Mouse (Mus musculus): ENCODE data around the gene Iqcf3.

Iqcf3 gene

GRCm38 (mm10) chr9:106461026-106461415, 100.4 kb downstream of the Iqcf3 start:
- in situ Hi-C loops (cut with MboI; ENCODE audit: low pct_unique_long_range_greater_than_20kb in 1 of 2, low sequenced_read_pairs in 2 of 2, unreplicated experiment in 1 of 2) = no loop called here

DNA sequence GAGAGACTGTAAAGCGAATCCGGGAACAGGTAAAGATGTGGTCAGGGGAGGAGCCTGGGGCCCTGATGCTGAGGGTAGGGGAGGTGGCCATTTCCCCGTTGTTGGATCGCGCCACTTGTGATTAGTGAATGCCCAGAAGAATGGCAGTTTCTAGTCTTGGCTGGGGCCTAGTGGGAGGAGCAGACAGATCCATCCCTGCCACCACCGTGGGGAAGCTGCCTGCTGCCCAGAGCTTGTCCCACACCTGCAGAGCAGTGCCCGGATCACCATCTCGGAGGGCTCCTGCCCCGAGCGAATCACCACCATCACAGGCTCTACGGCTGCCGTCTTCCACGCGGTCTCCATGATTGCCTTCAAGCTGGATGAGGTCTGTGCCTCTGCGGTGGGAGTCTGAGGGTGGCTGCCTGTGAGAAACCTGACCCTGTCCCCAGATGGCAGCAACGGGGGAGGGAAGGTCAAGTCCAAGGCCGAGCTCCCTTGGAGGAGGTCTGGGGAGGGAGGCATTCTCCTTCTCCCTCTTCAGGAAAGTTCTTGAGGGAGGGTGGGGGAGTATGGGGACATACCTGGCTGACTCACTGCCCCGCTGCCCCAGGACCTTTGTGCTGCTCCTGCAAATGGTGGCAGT, 100.9 kb downstream of the Iqcf3 start:
- in situ Hi-C loops (cut with MboI; ENCODE audit: low pct_unique_long_range_greater_than_20kb in 1 of 2, low sequenced_read_pairs in 2 of 2, unreplicated experiment in 1 of 2) = no loop called here

GRCm38 (mm10) chr9:106459946-106460345, 101.5 kb downstream of the Iqcf3 start:
- in situ Hi-C loops (cut with MboI; ENCODE audit: low pct_unique_long_range_greater_than_20kb in 1 of 2, low sequenced_read_pairs in 2 of 2, unreplicated experiment in 1 of 2) = no loop called here

GRCm38 (mm10) chr9:106457920-106458319, 103.5 kb downstream of the Iqcf3 start:
- in situ Hi-C loops (cut with MboI; ENCODE audit: low pct_unique_long_range_greater_than_20kb in 1 of 2, low sequenced_read_pairs in 2 of 2, unreplicated experiment in 1 of 2) = no loop called here

GRCm38 (mm10) chr9:106457163-106457559, 104.3 kb downstream of the Iqcf3 start:
- in situ Hi-C loops (cut with MboI; ENCODE audit: low pct_unique_long_range_greater_than_20kb in 1 of 2, low sequenced_read_pairs in 2 of 2, unreplicated experiment in 1 of 2) = no loop called here

- in situ Hi-C loops (cut with MboI; ENCODE audit: low pct_unique_long_range_greater_than_20kb in 1 of 2, low sequenced_read_pairs in 2 of 2, unreplicated experiment in 1 of 2) = no loop called here
These were observed 104.9 kb downstream of the Iqcf3 start for GRCm38 (mm10) chr9:106456325-106457162.

GRCm38 (mm10) chr9:106454888-106455681, 106.3 kb downstream of the Iqcf3 start:
- in situ Hi-C loops (cut with MboI; ENCODE audit: low pct_unique_long_range_greater_than_20kb in 1 of 2, low sequenced_read_pairs in 2 of 2, unreplicated experiment in 1 of 2) = no loop called here

GRCm38 (mm10) chr9:106454071-106454761, 107.2 kb downstream of the Iqcf3 start:
- in situ Hi-C loops (cut with MboI; ENCODE audit: low pct_unique_long_range_greater_than_20kb in 1 of 2, low sequenced_read_pairs in 2 of 2, unreplicated experiment in 1 of 2) = no loop called here

GRCm38 (mm10) chr9:106453271-106454070, 108.0 kb downstream of the Iqcf3 start, which contains the start of gene Pcbp4:
TSS of gene Pcbp4 (plus strand) at chr9:106453291.
- in situ Hi-C loops (cut with MboI; ENCODE audit: low pct_unique_long_range_greater_than_20kb in 1 of 2, low sequenced_read_pairs in 2 of 2, unreplicated experiment in 1 of 2) = no loop called here

All from mouse embryonic stem cell (cell line).